Mouse (Mus musculus): ENCODE measurements at regions not wholly inside any gene's neighbourhood (a gene's known extent, or its start where the extent isn't known, plus 50 kb on each side); places are given as distances from the start of the nearest gene placed in this dataset.

DNA sequence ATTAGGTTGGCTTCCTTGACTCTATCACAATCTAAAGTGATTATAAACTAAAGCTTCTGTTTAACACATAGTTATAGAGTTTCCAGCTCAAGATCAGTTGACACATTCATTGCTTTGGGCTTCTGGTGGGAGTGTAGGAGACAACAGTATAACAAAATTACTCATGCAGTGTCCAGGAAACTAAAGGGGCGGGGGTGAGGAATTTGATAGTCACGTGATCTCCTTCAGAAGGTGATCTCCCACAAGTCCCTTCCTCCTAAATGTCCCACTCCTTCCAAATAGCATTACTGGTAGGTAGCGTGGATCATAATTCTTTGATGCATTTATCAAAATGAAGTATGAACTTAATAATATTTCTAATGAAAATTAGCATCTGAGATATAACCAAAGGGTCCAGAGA is 309.3 kb upstream of the Gm765 start:
- no peak overlapping the region for H3K27ac ChIP-seq (ENCODE audit: low read length)
- no peak overlapping the region for H3K4me3 ChIP-seq (ENCODE audit: low read depth, low read length)
- no peaks in the 10 kb centered on the region for H3K9me3 ChIP-seq (replicated peaks; ENCODE audit: control insufficient read depth, low read length)
- H3K36me3 ChIP-seq (ENCODE audit: control insufficient read depth, insufficient read depth), result no peaks in the 10 kb centered on the region
- no peak overlapping the region for H3K4me2 ChIP-seq (ENCODE audit: low read depth, low read length)
- 63% methylated on average over 3 of the region's 3 CpGs for WGBS (ENCODE audit: insufficient replicate concordance)
- no peak for ATAC-seq (ENCODE audit: low read depth)
- no peaks in the 10 kb centered on the region for H3K4me1 ChIP-seq (ENCODE audit: control insufficient read depth, low read depth, low read length)
- no peaks in the 10 kb centered on the region for H3K27me3 ChIP-seq (ENCODE audit: control insufficient read depth, insufficient read depth, low read depth, low read length)
- H3K9ac ChIP-seq (ENCODE audit: low read depth, low read length), result no peak overlapping the region

DNA sequence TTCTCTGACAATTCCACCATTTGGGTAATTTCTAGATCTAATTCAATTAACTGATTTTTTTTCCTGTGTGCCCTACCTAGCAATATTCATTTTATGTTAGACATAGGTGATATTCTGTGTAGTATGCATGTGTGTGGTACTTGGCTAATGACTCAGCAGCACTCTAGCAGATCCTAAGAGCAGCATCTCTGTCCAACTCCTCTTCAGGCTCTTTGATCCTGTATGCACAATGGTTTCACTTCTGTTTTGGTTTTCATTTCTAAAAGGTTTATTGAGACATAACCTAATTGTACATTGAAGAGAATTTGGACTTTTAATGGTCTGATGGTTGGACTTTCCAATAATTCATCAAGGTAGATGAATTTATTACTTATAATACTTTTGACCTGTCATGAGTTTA is 308.8 kb upstream of the Gm765 start:
- no peaks in the 10 kb centered on the region for H3K27me3 ChIP-seq (ENCODE audit: control insufficient read depth, insufficient read depth, low read depth, low read length)
- H3K9ac ChIP-seq (ENCODE audit: low read depth, low read length), result no peak overlapping the region
- no peaks in the 10 kb centered on the region for H3K36me3 ChIP-seq (ENCODE audit: control insufficient read depth, insufficient read depth)
- H3K4me1 ChIP-seq (ENCODE audit: control insufficient read depth, low read depth, low read length), result no peaks in the 10 kb centered on the region
- no peak overlapping the region for H3K4me2 ChIP-seq (ENCODE audit: low read depth, low read length)
- H3K4me3 ChIP-seq (ENCODE audit: low read depth, low read length), result no peak overlapping the region
- no peak for ATAC-seq (ENCODE audit: low read depth)
- H3K27ac ChIP-seq (ENCODE audit: low read length), result no peak overlapping the region
- H3K9me3 ChIP-seq (replicated peaks; ENCODE audit: control insufficient read depth, low read length), result no peaks in the 10 kb centered on the region

DNA sequence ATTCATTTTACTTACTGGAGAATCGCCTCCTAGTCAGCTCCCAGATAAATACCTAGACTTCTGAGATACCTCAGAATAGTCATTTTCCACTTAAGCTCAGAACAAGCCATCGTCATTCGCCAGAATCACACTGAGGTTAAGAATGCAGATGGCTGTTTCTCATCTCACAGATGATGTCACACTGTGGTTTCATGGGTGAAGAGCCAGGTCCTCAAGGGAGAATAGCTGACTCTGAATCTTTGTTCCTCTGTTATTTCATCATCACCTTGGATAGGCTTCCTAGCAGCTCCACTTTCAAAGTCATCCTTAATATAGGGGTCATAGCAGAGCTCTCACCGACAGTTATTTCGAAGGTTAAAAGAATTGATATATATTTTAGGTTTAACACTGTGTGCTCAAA is 297.8 kb upstream of the Gm765 start:
- H3K27ac ChIP-seq (ENCODE audit: low read length), result no peak overlapping the region
- H3K4me3 ChIP-seq (ENCODE audit: low read depth, low read length), result no peak overlapping the region
- ATAC-seq (ENCODE audit: low read depth), result no peak
- H3K9ac ChIP-seq (ENCODE audit: low read depth, low read length), result no peak overlapping the region
- no peaks in the 10 kb centered on the region for H3K4me1 ChIP-seq (ENCODE audit: control insufficient read depth, low read depth, low read length)
- H3K9me3 ChIP-seq (replicated peaks; ENCODE audit: control insufficient read depth, low read length), result no peaks in the 10 kb centered on the region
- H3K27me3 ChIP-seq (ENCODE audit: control insufficient read depth, insufficient read depth, low read depth, low read length), result no peaks in the 10 kb centered on the region
- H3K36me3 ChIP-seq (ENCODE audit: control insufficient read depth, insufficient read depth), result no peaks in the 10 kb centered on the region
- H3K4me2 ChIP-seq (ENCODE audit: low read depth, low read length), result no peak overlapping the region
- 63% methylated on average over 5 of the region's 5 CpGs for WGBS (ENCODE audit: insufficient replicate concordance)

DNA sequence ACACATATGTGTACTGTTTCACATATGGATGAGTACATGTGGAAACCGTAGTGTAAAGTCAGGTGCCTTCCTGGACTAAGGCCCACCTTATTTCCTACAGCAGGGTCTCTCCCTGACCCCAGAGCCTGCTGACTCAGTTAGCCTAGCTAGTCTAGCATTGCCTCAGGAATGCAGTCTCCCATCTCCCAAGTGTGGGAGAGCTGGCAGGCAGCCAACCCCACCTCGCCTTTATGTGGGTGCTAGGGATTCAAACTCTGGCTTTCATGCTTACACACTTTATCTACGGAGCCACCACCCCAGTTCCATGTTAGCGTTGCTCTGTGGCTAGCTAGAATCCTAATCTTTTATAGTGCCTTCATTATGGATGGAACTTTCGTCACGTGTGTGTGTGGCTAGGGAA is 293.3 kb upstream of the Gm765 start:
- Histone ChIP-seq H3K27ac (ENCODE audit: low read length) (no peak overlapping the region), H3K4me1 (ENCODE audit: control insufficient read depth, low read depth, low read length) (no peaks in the 10 kb centered on the region), H3K9ac (ENCODE audit: low read depth, low read length) (no peak overlapping the region), H3K4me2 (ENCODE audit: low read depth, low read length) (no peak overlapping the region), H3K36me3 (ENCODE audit: control insufficient read depth, insufficient read depth) (no peaks in the 10 kb centered on the region), H3K9me3 (replicated peaks; ENCODE audit: control insufficient read depth, low read length) (no peaks in the 10 kb centered on the region), H3K4me3 (ENCODE audit: low read depth, low read length) (no peak overlapping the region), H3K27me3 (ENCODE audit: control insufficient read depth, insufficient read depth, low read depth, low read length) (no peaks in the 10 kb centered on the region)
- WGBS (ENCODE audit: insufficient replicate concordance), result 67% methylated on average over 6 of the region's 6 CpGs
- ATAC-seq (ENCODE audit: low read depth), result no peak

DNA sequence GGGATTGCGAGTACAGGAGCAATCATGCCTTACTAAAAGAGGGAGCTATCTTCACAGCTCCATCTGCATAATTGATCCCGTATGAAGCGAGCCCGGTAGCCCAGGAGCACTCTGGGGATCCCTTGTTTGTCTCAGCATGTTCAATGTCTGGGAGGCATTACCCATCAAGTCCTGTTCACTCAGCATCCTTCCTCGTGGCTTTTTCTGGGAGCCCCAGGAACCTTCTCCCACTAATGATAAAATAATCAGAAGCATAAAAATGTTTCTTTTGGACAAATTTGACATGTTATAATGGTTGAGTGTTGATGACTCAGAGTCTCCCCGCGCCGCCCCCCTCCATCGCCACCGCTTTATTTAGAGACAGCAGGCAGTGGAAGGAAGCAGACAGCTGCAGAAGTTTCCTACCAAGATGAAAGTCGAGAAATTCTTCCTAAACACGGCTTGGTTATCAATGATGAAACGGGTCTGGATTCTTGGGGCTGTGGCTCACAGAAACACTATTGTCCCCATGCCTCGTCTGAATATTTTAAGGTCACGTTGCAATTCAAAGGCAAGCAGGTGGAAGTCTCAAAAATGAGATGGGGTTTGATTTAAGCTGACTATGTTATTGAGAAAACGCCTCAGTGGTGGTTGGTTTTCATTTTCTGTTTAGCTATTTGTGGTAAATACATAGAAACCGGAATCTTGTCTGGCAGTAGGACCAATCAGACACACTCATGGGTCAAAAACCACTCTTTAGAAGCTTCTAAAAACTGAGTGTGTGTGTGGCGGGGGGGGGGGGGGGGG is 289.9 kb upstream of the Gm765 start:
- Histone ChIP-seq H3K9me3 (replicated peaks; ENCODE audit: control insufficient read depth, low read length) (no peaks in the 10 kb centered on the region), H3K36me3 (ENCODE audit: control insufficient read depth, insufficient read depth) (no peaks in the 10 kb centered on the region), H3K27ac (ENCODE audit: low read length) (no peak overlapping the region), H3K27me3 (ENCODE audit: control insufficient read depth, insufficient read depth, low read depth, low read length) (no peaks in the 10 kb centered on the region), H3K4me1 (ENCODE audit: control insufficient read depth, low read depth, low read length) (no peaks in the 10 kb centered on the region), H3K4me3 (ENCODE audit: low read depth, low read length) (no peak overlapping the region), H3K4me2 (ENCODE audit: low read depth, low read length) (no peak overlapping the region), H3K9ac (ENCODE audit: low read depth, low read length) (no peak overlapping the region)
- WGBS (ENCODE audit: insufficient replicate concordance), result 46% methylated on average over 18 of the region's 18 CpGs
- ATAC-seq (ENCODE audit: low read depth), result no peak

DNA sequence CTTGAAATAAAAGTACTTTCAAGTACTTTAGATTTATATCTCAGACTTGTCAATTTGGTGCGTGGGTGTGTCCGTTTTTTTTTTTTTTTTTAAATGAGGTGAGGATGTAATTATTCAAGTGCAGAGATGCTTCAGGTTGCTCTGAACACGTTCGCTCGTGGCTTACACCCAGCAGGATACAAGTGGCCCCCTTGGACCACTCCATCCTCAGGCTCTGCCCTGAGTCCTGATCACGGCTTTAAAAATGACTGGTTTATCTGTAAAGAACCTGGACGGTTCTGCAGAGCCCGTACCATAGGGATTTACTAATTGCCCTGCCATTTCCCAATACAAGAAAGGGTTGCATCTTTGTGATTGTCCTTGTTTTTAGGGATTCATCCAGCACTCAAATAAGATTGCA is 288.7 kb upstream of the Gm765 start:
- H3K4me1 ChIP-seq (ENCODE audit: control insufficient read depth, low read depth, low read length), result no peaks in the 10 kb centered on the region
- no peak overlapping the region for H3K4me2 ChIP-seq (ENCODE audit: low read depth, low read length)
- H3K4me3 ChIP-seq (ENCODE audit: low read depth, low read length), result no peak overlapping the region
- H3K9me3 ChIP-seq (replicated peaks; ENCODE audit: control insufficient read depth, low read length), result no peaks in the 10 kb centered on the region
- ATAC-seq (ENCODE audit: low read depth), result no peak
- H3K9ac ChIP-seq (ENCODE audit: low read depth, low read length), result no peak overlapping the region
- WGBS (ENCODE audit: insufficient replicate concordance), result 67% methylated on average over 8 of the region's 8 CpGs
- H3K27ac ChIP-seq (ENCODE audit: low read length), result no peak overlapping the region
- H3K36me3 ChIP-seq (ENCODE audit: control insufficient read depth, insufficient read depth), result no peaks in the 10 kb centered on the region
- no peaks in the 10 kb centered on the region for H3K27me3 ChIP-seq (ENCODE audit: control insufficient read depth, insufficient read depth, low read depth, low read length)

DNA sequence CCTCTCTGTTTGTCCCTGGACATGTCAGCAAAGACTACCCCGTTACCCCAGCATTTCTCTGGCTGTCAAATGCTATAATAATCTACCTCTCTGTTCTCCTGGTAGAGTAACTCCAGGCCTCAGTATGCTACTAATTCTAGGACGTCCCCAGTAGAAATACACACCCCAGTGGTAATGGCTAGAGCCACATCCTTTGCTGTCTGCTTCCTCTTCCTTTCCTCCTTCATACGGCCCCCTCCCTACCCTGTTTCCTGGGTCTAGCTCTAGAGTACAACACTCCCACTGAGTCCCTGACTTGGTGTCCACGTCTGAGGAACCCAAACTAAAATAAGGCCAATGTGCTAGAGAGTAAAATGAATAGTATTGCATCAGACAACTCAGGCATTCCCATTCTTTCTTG is 287.1 kb upstream of the Gm765 start:
- H3K9me3 ChIP-seq (replicated peaks; ENCODE audit: control insufficient read depth, low read length), result no peaks in the 10 kb centered on the region
- H3K27me3 ChIP-seq (ENCODE audit: control insufficient read depth, insufficient read depth, low read depth, low read length), result no peaks in the 10 kb centered on the region
- H3K27ac ChIP-seq (ENCODE audit: low read length), result no peak overlapping the region
- no peaks in the 10 kb centered on the region for H3K4me1 ChIP-seq (ENCODE audit: control insufficient read depth, low read depth, low read length)
- ATAC-seq (ENCODE audit: low read depth), result no peak
- H3K9ac ChIP-seq (ENCODE audit: low read depth, low read length), result no peak overlapping the region
- no peak overlapping the region for H3K4me2 ChIP-seq (ENCODE audit: low read depth, low read length)
- no peaks in the 10 kb centered on the region for H3K36me3 ChIP-seq (ENCODE audit: control insufficient read depth, insufficient read depth)
- no peak overlapping the region for H3K4me3 ChIP-seq (ENCODE audit: low read depth, low read length)
- WGBS (ENCODE audit: insufficient replicate concordance), result 37% methylated on average over 4 of the region's 4 CpGs

DNA sequence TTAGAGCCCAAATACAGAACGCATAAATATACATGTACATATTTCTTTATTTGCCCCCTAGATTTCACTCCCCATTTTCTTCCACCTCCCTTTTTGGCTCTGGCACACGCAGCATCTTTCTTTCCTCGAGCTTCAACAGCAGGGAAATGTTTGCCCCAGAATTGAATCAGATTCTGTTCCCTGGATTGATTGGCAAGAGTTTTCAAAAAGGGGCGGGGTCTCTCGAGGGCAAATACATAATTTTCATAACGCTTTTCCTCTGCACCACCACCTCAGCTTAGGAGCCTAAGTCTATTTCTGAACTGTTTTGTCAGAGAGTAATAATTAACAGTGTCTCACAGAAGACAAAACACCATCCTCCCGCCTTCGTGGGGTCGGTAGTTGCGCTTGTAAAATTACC is 283.9 kb upstream of the Gm765 start:
- no peaks in the 10 kb centered on the region for H3K9me3 ChIP-seq (replicated peaks; ENCODE audit: control insufficient read depth, low read length)
- no peak overlapping the region for H3K9ac ChIP-seq (ENCODE audit: low read depth, low read length)
- 62% methylated on average over 10 of the region's 10 CpGs for WGBS (ENCODE audit: insufficient replicate concordance)
- H3K4me3 ChIP-seq (ENCODE audit: low read depth, low read length), result no peak overlapping the region
- no peak overlapping the region for H3K4me2 ChIP-seq (ENCODE audit: low read depth, low read length)
- no peaks in the 10 kb centered on the region for H3K27me3 ChIP-seq (ENCODE audit: control insufficient read depth, insufficient read depth, low read depth, low read length)
- H3K27ac ChIP-seq (ENCODE audit: low read length), result no peak overlapping the region
- ATAC-seq (ENCODE audit: low read depth), result no peak
- no peaks in the 10 kb centered on the region for H3K36me3 ChIP-seq (ENCODE audit: control insufficient read depth, insufficient read depth)
- H3K4me1 ChIP-seq (ENCODE audit: control insufficient read depth, low read depth, low read length), result no peaks in the 10 kb centered on the region

DNA sequence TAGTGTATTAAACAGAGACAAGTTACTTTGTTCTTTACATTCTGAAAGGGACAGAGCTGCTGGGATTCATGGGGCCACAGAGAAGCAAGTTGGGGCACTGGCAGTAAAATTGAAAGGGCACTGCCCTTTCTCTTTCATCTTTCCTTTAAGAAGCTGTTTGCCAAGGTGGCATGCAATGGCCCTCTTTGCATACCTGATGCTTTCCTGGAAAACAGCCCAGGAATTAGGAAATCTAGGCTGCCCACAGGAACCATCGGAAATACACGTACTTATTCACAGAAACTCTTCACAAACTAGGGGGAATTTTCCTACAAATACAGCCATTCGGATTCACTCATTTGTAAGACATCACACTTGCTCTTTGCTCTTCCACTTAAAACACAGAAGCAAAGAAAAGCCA is 278.3 kb upstream of the Gm765 start:
- ATAC-seq (ENCODE audit: low read depth), result no peak
- H3K36me3 ChIP-seq (ENCODE audit: control insufficient read depth, insufficient read depth), result no peaks in the 10 kb centered on the region
- WGBS (ENCODE audit: insufficient replicate concordance), result 77% methylated on average over 3 of the region's 3 CpGs
- no peaks in the 10 kb centered on the region for H3K4me1 ChIP-seq (ENCODE audit: control insufficient read depth, low read depth, low read length)
- no peaks in the 10 kb centered on the region for H3K27me3 ChIP-seq (ENCODE audit: control insufficient read depth, insufficient read depth, low read depth, low read length)
- H3K4me3 ChIP-seq (ENCODE audit: low read depth, low read length), result no peak overlapping the region
- no peak overlapping the region for H3K27ac ChIP-seq (ENCODE audit: low read length)
- no peak overlapping the region for H3K4me2 ChIP-seq (ENCODE audit: low read depth, low read length)
- H3K9ac ChIP-seq (ENCODE audit: low read depth, low read length), result no peak overlapping the region
- no peaks in the 10 kb centered on the region for H3K9me3 ChIP-seq (replicated peaks; ENCODE audit: control insufficient read depth, low read length)
